Mouse (Mus musculus): ENCODE data around the gene Parp11. TPM values are rescaled to one million over a fixed set of nuclear protein-coding genes. Genes with fewer than 3 reads are reported as not detected.

Gene Parp11
- total RNA-seq, 1 experiment from 2014 or later: 31.2 TPM

DNA sequence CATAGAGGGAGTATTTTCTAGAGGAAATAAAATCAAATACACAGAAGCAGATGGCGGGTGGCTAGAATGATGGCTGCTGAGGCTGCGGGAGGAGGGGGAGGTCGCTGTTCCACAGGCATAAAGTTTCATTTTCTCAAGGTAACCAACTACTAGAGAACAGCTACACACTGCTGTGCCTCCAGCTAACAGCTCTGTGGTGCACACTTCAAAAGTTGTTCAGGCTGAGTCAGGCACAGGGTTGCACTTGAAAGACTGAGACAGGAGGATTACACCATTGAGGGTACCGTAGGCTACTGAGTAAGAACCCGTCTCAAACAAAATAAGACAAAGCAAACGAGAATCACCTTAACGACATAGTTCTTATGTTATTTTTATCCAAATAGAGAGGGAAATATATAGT lies 90.4 kb downstream of the Parp11 start:
- no peak for ATAC-seq (replicated peaks; ENCODE audit: insufficient number of reproducible peaks, low FRiP score, low TSS enrichment, poor library complexity, severe bottlenecking)

DNA sequence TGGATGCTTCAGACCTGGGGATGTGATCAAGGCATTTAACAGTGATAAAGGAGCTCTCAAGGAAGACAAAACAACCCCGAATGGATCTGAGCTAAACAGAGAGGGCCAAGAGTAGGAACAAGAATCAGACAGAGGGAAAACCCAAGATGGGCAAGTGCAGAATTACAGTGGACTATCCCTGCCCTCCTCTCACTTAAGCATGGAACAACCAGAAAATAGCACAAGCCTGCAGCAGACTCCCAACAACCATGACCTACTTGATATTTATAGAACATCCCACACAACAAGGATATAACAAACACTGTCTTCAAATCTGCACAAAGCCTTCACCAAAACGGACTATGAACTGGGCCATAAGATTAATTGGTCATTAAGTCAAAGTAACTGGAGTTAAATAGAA lies 91.5 kb downstream of the Parp11 start:
- no peak for ATAC-seq (replicated peaks; ENCODE audit: insufficient number of reproducible peaks, low FRiP score, low TSS enrichment, poor library complexity, severe bottlenecking)

DNA sequence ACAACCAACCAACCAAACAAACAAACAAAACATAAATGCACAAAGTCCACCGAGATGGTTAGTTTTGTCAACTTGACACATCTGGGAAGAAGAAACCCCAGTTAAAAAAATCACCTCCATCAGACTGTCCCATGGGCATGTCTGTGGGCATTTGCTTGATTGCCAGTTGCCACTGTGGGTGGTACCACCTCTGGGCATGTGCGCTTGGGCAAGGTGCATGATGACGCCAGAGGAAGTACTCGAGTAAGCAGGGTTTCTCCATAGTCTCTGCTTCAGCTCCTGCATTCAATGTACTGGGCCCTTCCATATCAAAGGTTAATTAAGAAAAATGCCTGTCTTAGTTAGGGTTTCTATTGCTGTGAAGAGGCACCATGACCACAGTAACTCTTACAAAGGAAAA lies 92.6 kb downstream of the Parp11 start:
- no peak for ATAC-seq (replicated peaks; ENCODE audit: insufficient number of reproducible peaks, low FRiP score, low TSS enrichment, poor library complexity, severe bottlenecking)

DNA sequence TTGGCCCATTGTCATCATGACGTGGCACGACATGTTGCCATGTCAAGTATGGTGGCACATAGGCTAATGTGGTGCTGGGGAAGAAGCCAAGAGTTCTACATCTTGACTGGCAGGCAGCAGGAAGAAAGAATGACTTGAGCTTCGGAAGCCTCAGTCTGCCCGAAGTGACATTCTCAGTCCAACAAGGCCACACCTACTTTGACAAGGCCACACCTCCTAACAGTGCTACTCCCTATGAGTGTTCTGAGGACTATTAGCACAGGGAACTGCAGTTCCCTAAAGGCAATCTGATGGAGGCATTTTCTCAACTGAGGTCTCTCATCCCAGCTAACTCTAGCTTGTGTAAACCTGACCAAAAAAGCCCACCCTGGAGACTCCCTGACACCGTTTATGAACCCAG lies 93.0 kb downstream of the Parp11 start:
- ATAC-seq (replicated peaks; ENCODE audit: insufficient number of reproducible peaks, low FRiP score, low TSS enrichment, poor library complexity, severe bottlenecking): no peak

DNA sequence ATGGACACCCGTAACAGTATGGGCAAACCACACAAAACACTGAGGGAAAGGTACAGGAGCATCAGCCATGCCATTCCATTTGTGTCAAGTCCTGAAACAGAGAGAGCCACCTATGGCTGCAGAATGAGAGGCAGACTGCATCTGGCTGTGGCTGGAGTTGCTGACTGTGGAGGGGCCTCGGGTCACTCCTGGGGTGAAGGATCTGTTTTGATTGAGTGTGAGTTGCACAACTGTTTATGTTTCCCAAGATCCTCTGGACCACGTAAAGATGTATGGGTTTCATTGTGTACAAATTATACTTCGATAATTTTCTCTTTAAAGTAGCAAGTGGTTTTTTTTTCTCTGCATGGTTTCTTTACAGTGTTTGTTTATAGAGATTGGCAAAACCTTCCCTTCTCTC lies 93.9 kb downstream of the Parp11 start:
- ATAC-seq (replicated peaks; ENCODE audit: insufficient number of reproducible peaks, low FRiP score, low TSS enrichment, poor library complexity, severe bottlenecking): no peak

DNA sequence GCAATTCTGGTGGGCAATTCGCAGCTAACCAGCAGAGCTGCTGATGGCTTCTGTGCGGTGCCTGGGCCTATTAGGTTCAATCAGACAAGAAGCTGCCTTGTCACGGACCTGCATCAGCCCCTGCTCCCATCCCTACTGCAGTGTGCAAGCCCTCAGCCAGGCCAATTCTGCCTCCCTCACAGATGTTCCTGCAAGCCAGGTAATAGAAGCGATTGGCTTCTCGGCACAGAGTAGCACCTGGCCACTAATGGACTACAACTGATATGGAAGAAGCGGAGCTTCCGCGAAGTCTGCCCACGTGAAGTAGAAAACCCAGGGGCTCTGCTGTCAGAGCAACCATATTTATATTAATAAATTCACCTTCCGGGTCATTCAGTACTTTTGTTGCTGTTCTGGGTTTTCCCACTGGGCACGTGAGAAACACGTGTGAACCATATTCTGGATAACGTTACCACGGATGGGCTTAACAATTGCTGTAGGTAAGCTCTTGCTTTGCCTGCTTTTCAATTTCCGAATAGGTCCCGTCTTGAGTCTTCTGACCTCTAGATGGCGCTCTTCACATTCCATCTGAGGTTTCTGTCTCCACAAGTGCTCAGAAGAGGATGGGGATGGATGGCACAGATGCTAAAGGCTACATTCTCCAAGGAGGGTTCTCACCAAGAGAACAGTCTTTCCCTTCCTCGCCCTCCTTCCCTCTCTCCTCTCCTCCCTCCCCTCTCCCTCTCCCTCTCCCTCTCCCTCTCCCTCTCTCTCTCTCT lies 95.2 kb downstream of the Parp11 start:
- ATAC-seq (replicated peaks; ENCODE audit: insufficient number of reproducible peaks, low FRiP score, low TSS enrichment, poor library complexity, severe bottlenecking): no peak

Other genes with a start within 250 kb of the Parp11 start
- 12.1 to 38.8 TPM (median 14.6 TPM) in 3 replicates for gene Cracr2a, start 114.5 kb downstream of the Parp11 start, total RNA-seq (2017)